Mouse (Mus musculus) retina, postnatal 7 days (tissue): ENCODE data around the gene Jchain.

Experiments used
- DNase-seq: peaks from one replicate; pipeline ENCODE4 v3.0.0-alpha.2; 2012; ENCODE audit warnings: low read depth, low spot score

The Jchain gene

GRCm38 (mm10) chr5:88530908-88531307 is 3.2 kb upstream of the Jchain start:
- DNase-seq, result no peak

DNA sequence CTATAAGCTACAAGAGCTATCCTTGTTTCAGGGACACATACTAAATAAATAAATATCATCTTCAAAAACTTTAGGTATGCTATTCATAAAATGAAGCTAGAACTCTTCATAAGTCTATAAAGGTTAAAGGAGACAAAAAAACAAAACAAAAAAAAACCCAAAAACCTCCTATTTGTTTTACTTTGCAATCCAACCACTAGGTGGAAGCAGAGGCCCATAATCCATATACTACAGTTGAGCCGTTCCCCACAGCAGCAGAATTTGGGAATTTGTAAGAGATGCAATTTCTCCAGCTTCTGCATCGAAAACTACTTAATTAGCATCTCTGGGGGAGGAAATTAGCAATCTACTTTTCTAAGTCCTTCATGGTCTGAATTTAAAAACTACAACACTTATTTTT is 8.5 kb downstream of the Jchain start:
- DNase-seq, result peak; percentile 29

DNA sequence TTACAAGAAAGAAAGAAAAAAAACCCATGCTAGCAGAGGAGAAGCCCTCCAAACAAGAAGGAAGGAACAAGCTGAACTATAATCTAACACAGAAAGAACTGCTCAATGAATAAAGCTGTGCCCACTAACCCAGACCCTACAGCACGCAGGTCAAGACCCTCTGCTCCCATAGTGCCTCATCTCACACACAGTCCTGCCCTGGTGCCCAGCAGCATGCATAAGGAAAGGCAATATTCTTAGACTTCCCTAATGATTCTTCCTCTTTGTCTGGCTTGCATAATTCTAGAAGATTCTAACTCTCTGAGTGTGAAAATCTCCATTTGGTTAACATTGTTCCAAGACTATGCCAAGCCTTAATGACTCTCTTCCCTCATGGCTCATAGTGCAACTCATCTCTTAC is 18.7 kb downstream of the Jchain start:
- DNase-seq, result no peak

DNA sequence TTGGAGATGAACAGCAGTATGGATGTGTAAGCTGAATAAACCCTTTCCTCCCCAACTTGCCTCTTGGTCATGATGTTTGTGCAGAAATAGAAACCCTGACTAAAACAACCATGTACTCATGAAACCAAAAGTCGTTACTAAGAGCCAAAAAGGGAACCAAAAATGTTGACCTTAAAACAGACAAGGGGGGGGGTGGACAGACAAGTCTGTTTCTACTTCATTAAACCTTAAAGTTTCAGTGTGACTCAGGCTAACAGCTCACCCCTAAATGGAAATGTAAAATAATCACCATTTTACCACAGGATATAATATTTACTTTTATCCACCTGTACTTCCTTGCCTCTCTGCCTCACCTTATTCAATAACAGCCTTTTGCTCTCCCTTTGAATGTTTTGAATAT is 19.1 kb downstream of the Jchain start:
- DNase-seq, result no peak

GRCm38 (mm10) chr5:88499781-88500180 is 27.9 kb downstream of the Jchain start:
- DNase-seq, result no peak

DNA sequence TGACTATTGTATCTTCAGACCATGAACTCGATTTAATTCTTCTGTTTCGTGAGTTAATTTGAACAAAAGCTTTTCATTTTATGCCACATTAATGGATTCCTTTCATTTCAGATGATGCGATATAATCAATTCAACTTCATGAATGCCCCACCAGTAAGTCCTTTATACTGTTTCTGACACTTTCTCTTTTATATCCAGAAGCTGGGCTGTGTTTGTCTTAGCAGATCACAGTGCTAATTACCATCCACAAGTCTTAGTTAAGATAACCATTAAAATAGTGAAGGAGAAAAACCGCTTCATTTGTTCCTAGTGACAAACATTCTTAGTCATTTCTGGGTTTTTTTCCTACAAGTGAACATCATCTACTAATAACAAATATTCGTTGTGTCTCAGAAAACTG is 36.6 kb downstream of the Jchain start:
- DNase-seq, result no peak

DNA sequence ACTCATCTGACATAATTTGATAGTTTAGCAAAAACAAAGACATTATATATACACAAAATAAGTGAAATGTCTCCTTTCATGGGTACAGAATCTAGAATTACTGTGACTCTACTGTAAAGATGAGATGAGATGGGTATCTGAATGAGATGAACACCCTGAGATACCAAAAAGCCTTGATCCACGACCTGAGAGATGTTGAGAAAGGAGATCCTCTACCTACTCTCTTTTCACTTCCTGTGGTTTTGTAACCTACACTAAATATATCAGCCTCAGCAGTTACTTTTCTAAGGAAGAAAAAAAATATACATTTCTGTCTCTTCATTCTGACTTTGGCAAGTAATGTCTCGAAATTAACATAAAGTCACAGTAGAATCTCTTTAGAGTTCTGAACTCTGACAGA is 38.7 kb downstream of the Jchain start:
- DNase-seq, result no peak

GRCm38 (mm10) chr5:88487675-88488074 is 40.0 kb downstream of the Jchain start, which contains the start of gene Enam:
TSS of gene Enam (plus strand) at chr5:88487975.
- DNase-seq, result no peak
